Mouse (Mus musculus): ENCODE measurements around the gene Adprhl1. TPM values are rescaled to one million over a fixed set of nuclear protein-coding genes. Genes with fewer than 3 reads are reported as not detected.

Gene Adprhl1
- 0.36 and 0.81 TPM in 2 replicates for polyA plus RNA-seq (2012; rRNA removed)

DNA sequence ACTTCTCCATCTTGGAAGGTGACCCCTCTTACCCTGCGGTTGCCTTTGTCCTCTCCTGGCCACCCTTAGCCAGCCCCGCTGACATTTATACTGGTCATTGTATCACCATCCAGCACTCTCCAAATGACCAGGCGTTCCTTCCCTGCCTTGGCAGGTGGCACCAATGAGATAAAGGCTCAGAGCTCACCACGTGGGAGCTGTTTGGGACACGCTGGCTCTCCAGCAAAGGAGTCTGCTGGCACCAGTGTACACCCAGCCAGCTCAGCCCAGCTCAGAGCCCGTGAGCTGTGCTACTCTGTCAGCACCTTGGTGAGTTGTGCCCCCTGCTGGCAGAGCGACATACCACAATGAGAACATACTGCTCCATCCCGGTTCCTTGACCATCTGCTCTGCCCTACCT lies at the start of gene Adprhl1:
Adprhl1 (minus strand) TSS at position 144 of the 400 bp plus-strand sequence.
- peak; percentile 44 for DNase-seq (ENCODE audit: low spot score)

DNA sequence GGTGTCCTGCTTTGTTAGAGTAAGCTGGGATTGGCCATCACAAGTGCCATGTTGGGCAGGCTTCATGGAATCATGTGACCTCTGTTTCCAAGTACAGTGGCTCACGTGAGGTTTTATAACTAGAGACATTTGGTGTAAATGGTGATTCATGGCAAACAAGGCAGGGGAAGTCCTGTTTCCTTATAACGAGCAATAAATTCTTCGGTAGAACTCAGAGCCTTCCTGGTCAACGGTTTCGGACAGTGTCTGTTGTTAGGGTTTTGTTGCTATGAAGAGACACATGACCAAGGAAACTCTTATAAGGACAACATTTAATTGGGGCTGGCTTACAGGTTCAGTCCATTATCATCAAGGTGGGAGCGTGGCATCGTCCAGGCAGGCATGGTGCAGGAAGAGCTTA lies 47.1 kb upstream of the Adprhl1 start:
- DNase-seq (ENCODE audit: low spot score) = no peak

DNA sequence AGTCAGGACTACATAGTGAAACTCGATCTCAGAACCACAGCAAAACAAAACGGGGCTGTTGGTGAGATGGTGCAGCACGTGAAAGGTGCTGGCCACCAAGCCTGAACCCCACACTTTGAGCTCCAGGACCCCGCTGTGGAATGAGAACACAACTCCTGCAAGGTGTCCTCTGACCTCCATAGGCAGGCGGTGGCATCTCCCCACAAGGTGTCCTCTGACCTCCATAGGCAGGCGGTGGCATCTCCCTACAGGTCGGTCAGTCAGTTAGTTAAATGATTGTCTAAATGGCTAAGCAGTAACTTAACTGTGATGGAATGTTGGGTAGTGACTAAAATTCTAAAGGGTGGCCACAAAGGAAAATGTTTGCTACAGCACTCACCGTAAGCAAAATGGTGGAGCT lies 45.6 kb upstream of the Adprhl1 start:
- no peak for DNase-seq (ENCODE audit: low spot score)

- no peak for DNase-seq (ENCODE audit: low spot score)
Measured at GRCm38 (mm10) chr8:13293677-13294470, 39.9 kb upstream of the Adprhl1 start.

- peak; percentile 55 for DNase-seq (ENCODE audit: low spot score)
Measured at GRCm38 (mm10) chr8:13292364-13292763, 38.4 kb upstream of the Adprhl1 start.

- no peak for DNase-seq (ENCODE audit: low spot score)
Measured at GRCm38 (mm10) chr8:13288646-13289045, 34.7 kb upstream of the Adprhl1 start.

DNA sequence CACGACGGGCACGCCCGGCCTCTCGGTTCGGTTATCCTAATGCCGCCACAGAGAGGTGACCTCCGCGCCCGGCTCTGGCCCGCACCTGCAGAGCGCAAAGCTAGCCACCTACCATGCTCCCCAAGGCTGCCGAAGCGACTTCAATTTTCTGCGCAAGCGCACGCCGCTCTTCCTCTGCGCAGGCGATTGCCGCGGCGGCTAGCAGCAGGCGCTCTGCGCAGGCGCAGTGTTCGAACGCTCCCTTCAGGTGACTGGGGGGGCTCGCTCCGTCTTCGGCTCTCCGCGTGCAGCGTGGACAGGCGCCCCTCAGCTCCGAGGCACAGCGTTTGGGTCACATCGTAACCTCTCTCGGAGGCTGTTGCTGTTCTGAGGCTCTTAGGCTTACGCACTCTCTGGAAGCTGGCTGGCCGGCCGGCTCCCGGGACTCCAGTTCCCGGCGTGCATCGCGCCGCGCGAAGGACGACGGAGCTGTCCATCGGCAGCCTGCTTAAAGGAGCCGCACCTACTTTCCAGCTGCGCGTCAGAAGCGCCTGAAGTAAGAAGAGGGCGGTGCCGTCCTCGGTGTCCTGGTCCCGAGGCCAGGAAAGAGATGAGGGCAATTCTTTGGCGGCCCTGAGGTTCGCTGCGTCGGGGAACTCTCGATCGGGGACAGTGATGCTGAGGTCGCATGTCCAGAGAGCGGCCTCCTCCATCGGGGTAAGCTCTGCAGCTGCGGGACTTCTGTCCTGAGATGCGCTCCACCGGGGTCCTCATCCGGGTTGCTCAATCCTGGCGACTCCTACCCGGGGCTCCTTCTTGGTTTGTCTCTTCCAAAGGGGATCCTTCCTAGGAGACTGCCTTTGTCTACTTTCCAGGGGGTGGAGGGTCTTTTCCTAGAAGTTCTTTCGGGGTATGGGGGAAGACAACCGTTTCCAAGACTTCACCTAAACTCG lies 34.0 kb upstream of the Adprhl1 start, which contains the start of the genes Dcun1d2 and Tmco3:
Dcun1d2 (minus strand) TSS at position 440 of the 932 bp plus-strand sequence.
Tmco3 (plus strand) TSS at position 499 of the 932 bp plus-strand sequence.
- DNase-seq (ENCODE audit: low spot score) = peak; percentile 98

DNA sequence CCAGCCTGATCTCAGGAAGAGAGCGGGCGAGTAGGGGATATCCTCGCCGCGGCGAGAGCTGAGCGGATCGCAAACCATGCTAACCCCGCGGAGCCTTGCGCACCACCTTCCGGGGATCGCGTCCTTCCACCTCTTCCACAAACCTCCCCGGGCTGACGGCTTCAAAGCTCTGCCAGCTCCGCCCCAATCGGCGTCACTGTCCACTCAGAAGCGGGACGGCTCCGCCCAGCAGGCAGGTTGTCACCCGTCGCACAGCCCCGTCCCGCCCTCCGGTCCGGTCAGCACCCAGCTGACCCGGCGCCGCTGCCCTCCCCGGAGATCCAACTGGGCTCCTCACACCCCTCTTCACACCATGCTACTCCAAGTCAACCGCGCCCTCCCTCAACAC lies 33.3 kb upstream of the Adprhl1 start:
- peak; percentile 90 for DNase-seq (ENCODE audit: low spot score)

DNA sequence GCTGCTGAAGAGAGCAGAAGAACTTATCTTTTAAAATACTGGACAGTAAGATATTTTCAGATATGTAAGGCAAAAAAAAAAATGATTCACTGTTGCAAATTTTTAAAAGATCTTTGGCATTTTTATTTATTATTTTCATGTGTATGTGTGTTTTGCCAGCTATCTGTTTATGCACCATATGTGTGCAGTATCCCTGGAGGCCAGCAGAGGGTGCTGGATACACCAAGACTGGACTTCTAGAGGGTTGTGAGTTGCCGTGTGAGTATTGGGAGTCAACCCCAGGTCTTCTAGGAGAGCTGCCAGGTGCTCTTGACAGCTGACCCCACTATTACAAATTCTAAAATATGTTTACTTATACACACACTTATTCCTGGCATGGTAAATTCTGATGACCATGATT lies 29.2 kb upstream of the Adprhl1 start:
- no peak for DNase-seq (ENCODE audit: low spot score)

GRCm38 (mm10) chr8:13276941-13277447 lies 23.0 kb upstream of the Adprhl1 start:
- no peak for DNase-seq (ENCODE audit: low spot score)

DNA sequence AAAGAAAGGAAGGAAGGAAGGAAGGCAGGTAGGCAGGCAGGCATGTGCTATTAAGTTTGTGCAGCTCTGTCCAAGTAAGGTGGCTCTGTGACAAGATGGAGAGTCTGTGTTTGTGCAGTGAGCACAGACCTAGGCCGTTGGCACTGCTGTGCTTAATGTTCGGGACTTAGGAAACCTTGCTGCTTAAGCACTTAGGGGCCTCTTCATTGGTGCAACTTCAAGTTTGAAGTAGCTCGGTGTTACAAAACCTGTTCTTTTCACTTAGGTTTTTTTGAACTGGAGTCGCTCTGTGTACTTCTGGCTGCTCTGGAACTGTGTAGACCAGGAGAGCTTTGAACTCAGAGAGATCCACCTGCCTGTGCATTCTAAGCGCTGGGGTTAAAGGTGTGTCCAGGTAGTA lies 18.9 kb upstream of the Adprhl1 start:
- no peak for DNase-seq (ENCODE audit: low spot score)

- no peak for DNase-seq (ENCODE audit: low spot score)
Measured at GRCm38 (mm10) chr8:13267566-13267965, 13.6 kb upstream of the Adprhl1 start.

GRCm38 (mm10) chr8:13263376-13263775 lies 9.4 kb upstream of the Adprhl1 start:
- no peak for DNase-seq (ENCODE audit: low spot score)

GRCm38 (mm10) chr8:13253413-13253812 lies 549 bp downstream of the Adprhl1 start:
- DNase-seq (ENCODE audit: low spot score) = no peak

GRCm38 (mm10) chr8:13252837-13253236 lies 1.1 kb downstream of the Adprhl1 start:
- DNase-seq (ENCODE audit: low spot score) = no peak

DNA sequence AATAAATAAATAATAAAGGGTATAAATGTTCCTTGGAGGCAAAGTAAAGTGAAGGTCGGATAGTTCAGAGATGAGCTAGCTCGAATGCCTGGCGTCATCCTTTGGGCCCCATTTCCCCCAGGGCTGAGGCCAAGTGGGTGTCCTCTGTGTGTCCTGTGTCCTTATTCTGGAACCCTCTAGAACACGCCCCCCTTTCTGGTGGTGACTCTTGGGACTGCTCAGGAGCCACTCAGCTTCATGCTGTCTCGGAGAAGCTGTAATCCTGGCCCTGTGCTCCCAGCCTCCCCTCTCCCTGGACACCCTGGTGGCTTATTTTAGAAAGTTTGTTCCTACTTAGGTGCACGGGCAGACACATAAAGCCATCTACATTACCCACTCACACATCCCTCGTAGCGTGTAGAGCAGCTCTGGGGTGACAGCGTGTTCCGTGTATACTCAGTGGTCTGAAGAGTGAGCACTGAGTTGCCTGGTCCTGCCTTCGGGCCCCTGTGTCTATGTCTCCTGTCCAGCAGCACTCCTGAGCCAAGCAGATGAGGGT lies 9.6 kb downstream of the Adprhl1 start:
- no peak for DNase-seq (ENCODE audit: low spot score)

- no peak for DNase-seq (ENCODE audit: low spot score)
Measured at GRCm38 (mm10) chr8:13242985-13243870, 10.7 kb downstream of the Adprhl1 start.

DNA sequence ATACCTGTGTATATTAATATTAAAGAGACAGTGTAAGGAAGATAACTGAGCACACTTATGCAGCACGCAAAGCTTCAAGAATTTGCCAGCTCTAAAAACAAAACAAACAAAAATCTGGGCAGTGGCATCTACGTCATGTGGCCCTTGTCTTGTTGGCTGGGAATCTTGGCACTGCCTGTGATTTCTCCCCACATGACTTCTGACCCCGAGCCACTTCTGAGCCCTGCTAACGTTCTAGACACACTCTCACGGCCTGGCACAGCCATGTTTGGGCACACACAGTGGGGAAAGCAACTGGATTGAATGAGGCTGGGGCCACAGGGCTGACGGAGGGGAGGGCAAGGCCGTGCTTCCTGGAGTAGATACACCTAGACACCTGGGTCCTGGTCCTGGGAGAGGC lies 13.3 kb downstream of the Adprhl1 start:
- DNase-seq (ENCODE audit: low spot score) = no peak

- no peak for DNase-seq (ENCODE audit: low spot score)
Measured at GRCm38 (mm10) chr8:13240055-13240454, 13.9 kb downstream of the Adprhl1 start.

GRCm38 (mm10) chr8:13234803-13235202 lies 19.2 kb downstream of the Adprhl1 start:
- no peak for DNase-seq (ENCODE audit: low spot score)

- no peak for DNase-seq (ENCODE audit: low spot score)
Measured at GRCm38 (mm10) chr8:13230471-13230870, 23.5 kb downstream of the Adprhl1 start.
